Comparison of ENCODE assay signal across 8 mouse cellular contexts in genomic region chr4:143160826-143161225, GRCm38 (mm10). TPM values are rescaled to one million over a fixed set of nuclear protein-coding genes. Genes with fewer than 3 reads are reported as not detected.
DNase-seq lines count a peak whose midpoint lies in the region; ATAC-seq lines count a peak whose summit lies in the region.

No protein-coding gene starts in this region.

- WGBS in heart, embryonic 14.5 days: 39% methylated on average over 3 of the region's 3 CpGs
- 39% methylated on average over 3 of the region's 3 CpGs for WGBS in hindbrain, embryonic 13.5 days
- 51% methylated on average over 3 of the region's 3 CpGs for WGBS in midbrain, embryonic 12.5 days

- peaks cover 5 to 48% of the 10 kb centered on the region in 2 experiments for H3K4me1 ChIP-seq in heart, embryonic 14.5 days (ENCODE audit: control insufficient read depth in 2 of 2, insufficient read depth in 2 of 2, low read length in 2 of 2)
- H3K4me1 ChIP-seq in hindbrain, embryonic 13.5 days (replicated peaks): peaks cover 55% of the 10 kb centered on the region
- peaks cover 32% of the 10 kb centered on the region for H3K4me1 ChIP-seq in midbrain, embryonic 12.5 days

- peak overlapping the region; percentile 98 for H3K9ac ChIP-seq in heart, embryonic 14.5 days (ENCODE audit: low read length)
- H3K9ac ChIP-seq in hindbrain, embryonic 13.5 days: peak overlapping the region; percentile 95
- peak overlapping the region; percentile 86 for H3K9ac ChIP-seq in midbrain, embryonic 12.5 days (replicated peaks)

- no peaks in the 10 kb centered on the region for H3K27me3 ChIP-seq in heart, embryonic 14.5 days (ENCODE audit: control insufficient read depth, insufficient read depth, low read length)
- no peaks in the 10 kb centered on the region for H3K27me3 ChIP-seq in hindbrain, embryonic 13.5 days
- no peaks in the 10 kb centered on the region for H3K27me3 ChIP-seq in midbrain, embryonic 12.5 days

- peak overlapping the region; percentile 72 for H3K4me2 ChIP-seq in heart, embryonic 14.5 days (ENCODE audit: low read length)
- H3K4me2 ChIP-seq in hindbrain, embryonic 13.5 days: peak overlapping the region; percentile 71
- peak overlapping the region; percentile 69 for H3K4me2 ChIP-seq in midbrain, embryonic 12.5 days (replicated peaks)

- H3K9me3 ChIP-seq in heart, embryonic 14.5 days (ENCODE audit: control insufficient read depth, low read length): no peaks in the 10 kb centered on the region
- H3K9me3 ChIP-seq in hindbrain, embryonic 13.5 days: no peaks in the 10 kb centered on the region
- no peaks in the 10 kb centered on the region for H3K9me3 ChIP-seq in midbrain, embryonic 12.5 days

- intact Hi-C loops in heart, postnatal 36 days (cut with DNase I): loop anchor here (2.0 kb wide), 1 partner anchor 52 kb away; the partner anchor contains the start of gene Prdm2

- ATAC-seq in heart, embryonic 14.5 days (ENCODE audit: insufficient number of reproducible peaks, insufficient read depth, low FRiP score, low read depth): no peak
- no peak for ATAC-seq in hindbrain, embryonic 13.5 days (ENCODE audit: low FRiP score)
- ATAC-seq in midbrain, embryonic 12.5 days (ENCODE audit: low FRiP score, low read depth): no peak

- peak overlapping the region in 1 of 2 experiments; percentile 91; a peak in 3 of 4 replicates for H3K4me3 ChIP-seq in heart, embryonic 14.5 days (ENCODE audit: control insufficient read depth in 1 of 2, insufficient read depth in 1 of 2, low read depth in 1 of 2, low read length in 2 of 2)
- peak overlapping the region; percentile 92 for H3K4me3 ChIP-seq in hindbrain, embryonic 13.5 days
- H3K4me3 ChIP-seq in midbrain, embryonic 12.5 days: peak overlapping the region; percentile 94

- no peak for DNase-seq in heart, postnatal 36 days
- DNase-seq in NIH3T3 (ENCODE audit: low read depth): peak; percentile 16
- no peak for DNase-seq in gastrocnemius, postnatal 10 days
- DNase-seq in cerebellum, adult 9-11 months: no peak
- no peak for DNase-seq in cerebellum, adult 8-10 months

- peak overlapping the region in 1 of 2 experiments; percentile 99; a peak in 2 of 4 replicates for H3K27ac ChIP-seq in heart, embryonic 14.5 days (replicated peaks in 1 of 2; ENCODE audit: control insufficient read depth in 1 of 2, insufficient read depth in 1 of 2, low read depth in 2 of 2, low read length in 2 of 2)
- H3K27ac ChIP-seq in hindbrain, embryonic 13.5 days: peak overlapping the region; percentile 99
- H3K27ac ChIP-seq in midbrain, embryonic 12.5 days (replicated peaks): no peak overlapping the region

- H3K36me3 ChIP-seq in heart, embryonic 14.5 days (ENCODE audit: control insufficient read depth, insufficient read depth, low read length): peaks cover 6% of the 10 kb centered on the region; the same call in 1 of the 2 replicates
- peaks cover 16% of the 10 kb centered on the region for H3K36me3 ChIP-seq in hindbrain, embryonic 13.5 days
- peaks cover 19% of the 10 kb centered on the region for H3K36me3 ChIP-seq in midbrain, embryonic 12.5 days

RNA-seq across cellular contexts. Expression of gene Prdm2, which starts 52.0 kb away (rescaled TPM):
- 8.7 and 9.4 TPM in 2 replicates for polyA plus RNA-seq in heart, embryonic 14.5 days (2014; fragmentation: Nextera tagmentation; extraction: Ambion mirVana)
- 10 to 100 TPM; 18.9 to 22.0 TPM for total RNA-seq in heart, postnatal 36 days (2021)
- polyA plus RNA-seq in hindbrain, embryonic 13.5 days (2015; fragmentation: Nextera tagmentation; extraction: Ambion mirVana): 17.6 and 18.6 TPM in 2 replicates
- 20.6 and 21.7 TPM in 2 replicates for polyA plus RNA-seq in midbrain, embryonic 12.5 days (2016; fragmentation: Nextera tagmentation; extraction: Ambion mirVana)
- total RNA-seq in gastrocnemius, postnatal 10 days (2021): 10 to 100 TPM; 20.4 to 25.9 TPM
